Mouse (Mus musculus) E14TG2a.4 (cell line): ENCODE data around the gene Igsf9b.

Experiments
- H3K27me3 ChIP-seq: 2 replicates; pipeline ENCODE4 v1.6.1; 2014; ENCODE audit warnings: low read length, control low read depth; ENCODE audit not compliant: insufficient read depth
- H3K36me3 ChIP-seq: 2 replicates; pipeline ENCODE4 v1.6.1; 2014; ENCODE audit warnings: low read length, control low read depth; ENCODE audit not compliant: insufficient read depth
- H3K4me1 ChIP-seq: replicated peaks from 2 replicates; pipeline ENCODE4 v1.6.1; 2014; ENCODE audit warnings: low read depth, low read length, control low read depth
- H3K4me3 ChIP-seq: replicated peaks from 2 replicates; pipeline ENCODE4 v1.5.1; 2014; ENCODE audit warnings: mild to moderate bottlenecking, low read length
- H3K9me3 ChIP-seq: 2 replicates; pipeline ENCODE4 v1.6.1; 2014; ENCODE audit warnings: low read length, control low read depth
- CTCF ChIP-seq: conservative IDR thresholded peaks from 2 replicates; pipeline ENCODE4 v1.5.1; 2014; ENCODE audit warnings: low read length
- NANOG ChIP-seq: IDR thresholded peaks from 2 replicates; pipeline ENCODE4 v1.6.1; 2014; ENCODE audit warnings: borderline replicate concordance, low read length, mixed read lengths
- POU5F1 ChIP-seq: IDR thresholded peaks from 2 replicates; pipeline ENCODE4 v1.6.1; 2014; ENCODE audit warnings: low read length, borderline replicate concordance

Igsf9b gene

DNA sequence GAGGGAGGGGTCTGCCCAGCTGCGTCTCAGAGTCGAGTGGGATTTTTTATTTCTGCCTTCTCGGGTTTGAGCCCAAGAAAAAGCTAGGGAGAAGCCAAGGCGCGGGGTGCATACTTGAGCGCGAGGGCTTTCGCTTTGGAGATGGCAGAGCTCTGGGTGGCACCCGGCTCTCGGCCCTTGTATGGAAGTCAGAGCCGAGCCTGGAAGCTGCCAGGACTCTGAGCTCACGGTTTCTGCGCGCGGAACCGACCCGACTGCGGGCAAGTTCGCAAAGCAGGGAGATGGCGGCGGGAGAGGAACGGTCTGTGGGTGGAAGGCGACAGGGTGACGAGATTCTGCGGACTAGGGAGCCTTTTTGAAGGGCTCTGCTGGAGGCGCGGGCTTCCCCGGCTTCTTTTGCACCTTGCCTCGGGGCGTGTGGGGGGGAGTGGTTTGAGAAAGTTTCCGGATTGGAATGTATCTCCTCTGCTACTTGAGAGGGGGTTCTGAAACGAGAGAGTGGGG is 1.2 kb downstream of the Igsf9b start:
- Histone ChIP-seq H3K27me3 (no peaks in the 10 kb centered on the region), H3K4me3 (peak overlapping the region; percentile 94), H3K36me3 (peaks cover 9% of the 10 kb centered on the region), H3K4me1 (peaks cover 77% of the 10 kb centered on the region), H3K9me3 (no peaks in the 10 kb centered on the region)
- no peak for TF ChIP-seq CTCF
- no peak for TF ChIP-seq NANOG
- TF ChIP-seq POU5F1: no peak

DNA sequence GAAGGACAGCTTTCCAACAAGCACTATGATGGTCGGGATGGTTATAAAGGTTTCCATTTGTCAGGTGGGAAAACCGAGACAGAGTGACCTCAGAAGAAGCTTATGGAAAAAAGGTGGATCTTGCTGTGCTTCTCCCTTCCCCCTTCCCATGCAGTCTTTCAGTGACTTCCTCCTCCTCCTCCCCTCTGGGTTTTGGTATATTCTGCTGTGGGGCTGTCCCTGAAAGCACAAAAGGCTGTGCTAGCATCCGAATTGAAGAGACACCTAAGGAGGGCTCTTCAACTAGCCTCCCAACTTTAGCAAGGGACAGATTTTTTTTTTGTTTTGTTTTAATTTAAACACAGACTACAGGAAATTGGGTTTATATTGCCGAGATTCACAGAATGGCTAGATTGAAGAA is 1.7 kb downstream of the Igsf9b start:
- peaks cover 9% of the 10 kb centered on the region for H3K36me3 ChIP-seq
- H3K4me1 ChIP-seq: peaks cover 81% of the 10 kb centered on the region
- H3K9me3 ChIP-seq: no peaks in the 10 kb centered on the region
- H3K4me3 ChIP-seq: peak overlapping the region; percentile 94
- TF ChIP-seq POU5F1 (no peak), CTCF (no peak), NANOG (no peak)
- no peaks in the 10 kb centered on the region for H3K27me3 ChIP-seq

DNA sequence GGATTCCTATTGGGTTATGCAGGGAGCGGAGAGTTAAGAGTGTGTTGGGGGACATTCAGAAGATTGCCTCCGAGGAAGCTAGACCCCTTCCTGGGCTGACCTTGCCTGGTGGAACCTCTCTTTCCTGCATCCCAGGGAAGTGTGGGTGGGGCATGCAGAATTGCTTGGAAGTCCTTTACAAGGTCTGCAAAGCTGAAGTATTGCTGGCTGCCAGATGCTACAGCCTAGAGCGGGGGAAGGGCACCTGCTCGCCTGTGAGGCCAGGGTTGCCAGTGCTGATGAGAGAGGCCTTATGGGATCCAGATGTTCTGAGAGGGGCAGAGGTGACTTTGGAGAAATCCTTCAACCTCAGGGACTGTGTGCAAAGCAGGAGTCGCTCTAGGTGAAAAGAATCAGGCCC is 2.5 kb downstream of the Igsf9b start:
- H3K4me3 ChIP-seq: peak overlapping the region; percentile 94
- peaks cover 82% of the 10 kb centered on the region for H3K4me1 ChIP-seq
- H3K27me3 ChIP-seq: no peaks in the 10 kb centered on the region
- no peaks in the 10 kb centered on the region for H3K9me3 ChIP-seq
- TF ChIP-seq NANOG (no peak), POU5F1 (no peak), CTCF (no peak)
- peaks cover 9% of the 10 kb centered on the region for H3K36me3 ChIP-seq

DNA sequence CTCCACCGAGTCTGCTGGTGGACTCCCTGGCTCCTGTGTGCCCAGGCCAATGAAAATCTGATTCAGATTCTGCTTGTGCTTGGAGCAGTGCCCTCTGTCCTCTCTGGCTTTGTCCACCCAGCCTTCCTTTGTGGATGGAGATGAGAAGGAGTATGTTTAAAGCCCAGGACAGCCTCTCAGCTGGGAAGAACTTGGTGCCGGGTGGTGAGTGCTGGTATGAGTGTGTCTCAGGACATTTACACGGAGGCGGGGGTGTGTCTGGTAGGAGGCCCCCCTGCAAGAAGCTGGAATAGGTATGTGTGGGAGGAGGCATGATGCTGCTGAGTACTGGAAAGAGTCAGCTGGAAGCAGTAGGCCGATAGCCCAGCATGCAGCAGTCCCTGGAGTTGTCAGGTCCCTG is 3.3 kb downstream of the Igsf9b start:
- no peaks in the 10 kb centered on the region for H3K9me3 ChIP-seq
- H3K36me3 ChIP-seq: peaks cover 9% of the 10 kb centered on the region
- peak overlapping the region; percentile 18 for H3K4me3 ChIP-seq
- no peaks in the 10 kb centered on the region for H3K27me3 ChIP-seq
- TF ChIP-seq NANOG: no peak
- no peak for TF ChIP-seq POU5F1
- no peak for TF ChIP-seq CTCF
- peaks cover 84% of the 10 kb centered on the region for H3K4me1 ChIP-seq

DNA sequence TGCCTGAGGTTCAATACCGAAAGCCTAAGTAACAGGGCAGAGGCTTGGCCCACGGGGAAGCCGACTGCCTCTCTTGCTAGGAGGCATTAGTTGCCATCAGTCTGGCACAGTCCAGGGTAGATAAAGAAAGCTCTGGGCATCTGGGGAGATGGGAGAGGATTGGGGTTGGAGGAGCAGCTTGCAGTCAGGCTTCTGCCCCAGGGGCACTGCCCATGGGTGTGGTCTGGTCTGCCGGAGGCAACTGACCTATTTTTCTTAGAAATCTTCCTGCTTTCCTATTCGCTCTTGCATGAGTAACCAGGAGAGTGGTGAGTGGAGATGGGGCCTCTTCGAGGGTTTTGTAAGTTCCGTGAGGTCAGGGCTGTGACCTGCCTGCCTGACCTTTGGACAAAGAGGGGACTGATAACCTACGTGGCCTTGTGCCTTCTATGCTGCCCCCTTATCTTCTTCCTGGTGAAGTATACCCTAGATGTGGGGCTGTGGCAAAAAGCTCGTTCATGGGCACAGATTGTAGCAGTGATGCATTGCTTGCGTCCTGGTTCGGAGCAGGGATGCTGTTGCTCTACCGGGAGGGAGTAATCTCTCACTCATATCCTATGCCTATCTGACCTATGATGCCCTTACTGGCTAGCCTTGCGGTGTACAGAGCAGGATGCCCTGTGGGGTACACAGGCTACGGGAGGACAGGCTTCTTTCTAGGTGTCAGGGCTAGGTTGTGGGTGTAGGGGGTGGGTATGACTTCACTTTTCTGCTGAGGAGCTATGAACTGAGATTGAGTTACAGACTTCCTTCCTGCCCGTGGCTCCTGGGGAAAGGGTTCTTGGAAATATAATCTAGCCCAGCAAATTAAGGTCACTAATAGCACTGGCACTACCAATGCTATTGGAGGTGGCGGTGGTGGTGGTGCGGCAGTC is 4.8 kb downstream of the Igsf9b start:
- peaks cover 10% of the 10 kb centered on the region for H3K36me3 ChIP-seq
- H3K9me3 ChIP-seq: no peaks in the 10 kb centered on the region
- TF ChIP-seq CTCF (no peak), POU5F1 (no peak), NANOG (no peak)
- peaks cover 86% of the 10 kb centered on the region for H3K4me1 ChIP-seq
- no peaks in the 10 kb centered on the region for H3K27me3 ChIP-seq
- peak overlapping the region; percentile 46 for H3K4me3 ChIP-seq

DNA sequence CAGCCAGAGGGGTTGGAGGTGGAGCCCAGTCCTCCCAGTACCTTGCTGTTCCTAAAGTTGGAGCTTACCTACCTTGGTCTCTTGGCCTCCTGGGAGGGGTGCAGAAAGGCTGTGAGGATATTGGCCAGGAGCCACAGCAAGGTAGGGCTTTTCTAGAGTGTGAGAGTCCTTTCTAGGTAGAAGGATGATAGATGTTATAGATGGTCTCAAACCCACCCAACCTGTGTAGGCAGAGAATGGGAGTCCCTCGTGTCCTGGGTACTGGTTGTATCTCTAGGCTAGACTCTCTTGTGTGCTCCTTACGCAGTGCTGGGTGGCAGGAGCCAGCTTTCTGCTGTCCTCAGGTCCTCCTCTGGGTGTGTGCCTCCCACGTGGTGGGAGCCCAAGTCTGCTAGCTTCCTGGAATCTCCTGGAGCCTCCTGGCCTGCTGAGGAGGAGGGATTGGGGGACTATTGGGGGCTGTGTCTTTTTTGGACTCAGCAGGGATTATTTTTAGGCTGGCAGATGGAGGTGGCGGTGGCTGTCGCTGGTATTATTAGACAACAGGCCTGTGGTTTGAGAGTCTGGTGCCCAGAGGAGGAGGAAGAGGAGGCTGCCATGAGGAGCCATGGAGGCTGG is 5.6 kb downstream of the Igsf9b start:
- TF ChIP-seq CTCF (no peak), POU5F1 (no peak), NANOG (no peak)
- H3K27me3 ChIP-seq: no peaks in the 10 kb centered on the region
- peaks cover 94% of the 10 kb centered on the region for H3K4me1 ChIP-seq
- H3K36me3 ChIP-seq: peaks cover 18% of the 10 kb centered on the region
- no peaks in the 10 kb centered on the region for H3K9me3 ChIP-seq
- peak overlapping the region; percentile 46; the same call in 1 of the 2 replicates for H3K4me3 ChIP-seq

DNA sequence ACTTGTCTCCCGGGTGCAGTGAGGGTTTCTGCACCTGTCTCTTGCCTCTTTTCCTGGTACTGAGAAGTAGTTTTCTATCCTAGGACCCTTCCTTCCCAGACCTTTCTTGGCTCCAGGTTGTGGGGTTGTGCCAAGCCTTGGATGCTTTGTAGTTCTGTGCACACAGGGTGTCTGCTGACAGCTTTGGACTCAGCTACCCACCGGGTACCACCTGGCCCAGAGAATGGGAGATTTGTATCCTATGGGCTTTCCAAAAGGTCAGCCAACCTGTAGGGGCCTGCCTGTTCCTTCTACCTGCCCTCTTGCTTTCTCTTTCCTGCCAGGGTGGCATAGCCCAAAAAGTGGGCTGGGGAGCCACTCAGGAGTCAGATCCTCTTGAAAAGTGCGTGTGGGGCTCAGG is 6.5 kb downstream of the Igsf9b start:
- Histone ChIP-seq H3K36me3 (peaks cover 27% of the 10 kb centered on the region), H3K4me3 (peak overlapping the region; percentile 23; the same call in 1 of the 2 replicates), H3K27me3 (no peaks in the 10 kb centered on the region), H3K9me3 (no peaks in the 10 kb centered on the region), H3K4me1 (peaks cover 99% of the 10 kb centered on the region)
- TF ChIP-seq CTCF (no peak), POU5F1 (no peak), NANOG (no peak)

DNA sequence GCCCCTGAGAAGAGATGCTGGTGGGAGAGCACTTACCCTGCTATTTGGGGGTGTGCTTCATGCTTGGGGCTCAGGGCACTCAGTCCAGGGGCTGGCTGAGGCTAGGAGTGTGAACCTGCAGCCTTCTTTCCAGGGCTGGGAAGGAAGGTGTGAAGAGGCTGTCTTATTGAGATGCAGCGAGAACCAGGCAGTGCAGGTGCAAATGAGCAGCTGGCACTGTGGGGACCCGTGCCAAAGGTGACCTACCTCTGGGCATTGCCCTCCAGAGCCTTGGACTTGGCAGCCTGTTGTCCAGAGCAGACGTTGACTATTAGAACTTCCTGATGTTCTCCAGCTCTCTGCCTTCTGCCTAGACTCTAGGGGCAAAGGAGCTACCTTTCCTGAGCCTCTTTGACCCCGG is 7.6 kb downstream of the Igsf9b start:
- H3K4me1 ChIP-seq: peaks cover 93% of the 10 kb centered on the region
- no peaks in the 10 kb centered on the region for H3K9me3 ChIP-seq
- 0 out of 2 replicates have a peak overlapping the region, but pooled peaks have one; percentile 13 for H3K4me3 ChIP-seq
- peaks cover 38% of the 10 kb centered on the region for H3K36me3 ChIP-seq
- TF ChIP-seq POU5F1 (no peak), NANOG (no peak)
- H3K27me3 ChIP-seq: no peaks in the 10 kb centered on the region

DNA sequence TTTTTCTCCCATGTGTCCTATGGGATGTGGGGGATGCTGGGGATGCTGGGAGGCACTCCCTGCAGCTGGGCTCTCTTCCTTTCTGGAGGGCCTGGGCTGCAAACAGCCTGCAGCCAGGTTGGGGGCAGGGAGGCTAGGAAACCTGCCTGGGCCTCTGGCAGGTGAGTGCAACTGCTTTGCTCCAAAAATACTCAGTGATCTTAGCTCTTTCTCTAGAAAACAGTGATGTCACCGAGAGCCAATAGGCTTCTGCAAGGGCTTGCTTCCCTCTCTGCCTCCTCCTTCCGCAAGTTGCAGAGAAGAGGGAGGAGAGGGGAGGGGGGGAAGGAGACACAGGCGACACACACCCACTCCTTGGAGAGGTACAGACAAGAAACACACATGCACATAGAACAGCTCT is 8.3 kb downstream of the Igsf9b start:
- peaks cover 43% of the 10 kb centered on the region for H3K36me3 ChIP-seq
- H3K4me3 ChIP-seq: peak overlapping the region; percentile 41; the same call in 1 of the 2 replicates
- no peaks in the 10 kb centered on the region for H3K27me3 ChIP-seq
- no peaks in the 10 kb centered on the region for H3K9me3 ChIP-seq
- peaks cover 87% of the 10 kb centered on the region for H3K4me1 ChIP-seq
- no peak for TF ChIP-seq NANOG
- TF ChIP-seq CTCF: no peak
- no peak for TF ChIP-seq POU5F1
